Mouse (Mus musculus): Measurements from ENCODE around the gene Ints7.

DNA sequence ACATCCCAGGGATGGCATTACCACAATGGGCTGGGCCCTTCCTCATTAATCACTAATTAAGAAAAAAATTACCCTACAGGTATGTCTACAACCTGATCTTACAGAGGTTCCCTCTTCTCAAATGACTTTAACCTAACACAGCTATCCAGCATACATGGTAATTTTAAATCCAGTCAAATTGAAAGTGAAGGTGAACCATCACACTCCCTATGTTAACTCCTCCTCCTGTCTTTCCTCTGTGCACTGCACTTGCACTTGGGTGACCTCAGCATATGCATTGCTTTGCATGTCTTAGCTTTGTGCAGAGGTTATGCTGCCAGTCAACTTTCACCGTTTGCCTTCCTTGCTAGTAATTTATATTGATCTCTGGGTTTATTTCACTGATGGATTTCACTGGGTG, 34.1 kb downstream of the Ints7 start:
- TF ChIP-seq CTCF (IDR thresholded peaks at IDR 0.05; ENCODE audit: extremely low read depth, insufficient read length, insufficient replicate concordance, low read depth, low read length) (no peak), POLR2A (IDR thresholded peaks at IDR 0.05; ENCODE audit: low read depth, low read length) (no peak)

Measured in small intestine, adult 2 months (tissue).